Mouse (Mus musculus) ES-E14 (cell line): ENCODE measurements at regions not wholly inside any gene's neighbourhood (a gene's known extent, or its start where the extent isn't known, plus 50 kb on each side); places are given as distances from the start of the nearest gene placed in this dataset.

Experiments used
- HCFC1 ChIP-seq: IDR thresholded peaks from 2 replicates; pipeline ENCODE4 v1.6.1; 2012; ENCODE audit warnings: low read length, inconsistent platforms, borderline replicate concordance; ENCODE audit not compliant: insufficient read depth
- MAFK ChIP-seq: IDR thresholded peaks from 2 replicates; pipeline ENCODE4 v1.6.1; 2014; ENCODE audit warnings: mild to moderate bottlenecking, low read depth, low read length, inconsistent platforms; ENCODE audit not compliant: insufficient read depth
- ZC3H11A ChIP-seq: IDR thresholded peaks from 2 replicates; pipeline ENCODE4 v1.6.1; 2012; ENCODE audit warnings: low read depth, mild to moderate bottlenecking, inconsistent platforms, low read length, borderline replicate concordance
- ZNF384 ChIP-seq: IDR thresholded peaks from 2 replicates; pipeline ENCODE4 v1.6.1; 2012; ENCODE audit warnings: low read depth, low read length, inconsistent platforms

DNA sequence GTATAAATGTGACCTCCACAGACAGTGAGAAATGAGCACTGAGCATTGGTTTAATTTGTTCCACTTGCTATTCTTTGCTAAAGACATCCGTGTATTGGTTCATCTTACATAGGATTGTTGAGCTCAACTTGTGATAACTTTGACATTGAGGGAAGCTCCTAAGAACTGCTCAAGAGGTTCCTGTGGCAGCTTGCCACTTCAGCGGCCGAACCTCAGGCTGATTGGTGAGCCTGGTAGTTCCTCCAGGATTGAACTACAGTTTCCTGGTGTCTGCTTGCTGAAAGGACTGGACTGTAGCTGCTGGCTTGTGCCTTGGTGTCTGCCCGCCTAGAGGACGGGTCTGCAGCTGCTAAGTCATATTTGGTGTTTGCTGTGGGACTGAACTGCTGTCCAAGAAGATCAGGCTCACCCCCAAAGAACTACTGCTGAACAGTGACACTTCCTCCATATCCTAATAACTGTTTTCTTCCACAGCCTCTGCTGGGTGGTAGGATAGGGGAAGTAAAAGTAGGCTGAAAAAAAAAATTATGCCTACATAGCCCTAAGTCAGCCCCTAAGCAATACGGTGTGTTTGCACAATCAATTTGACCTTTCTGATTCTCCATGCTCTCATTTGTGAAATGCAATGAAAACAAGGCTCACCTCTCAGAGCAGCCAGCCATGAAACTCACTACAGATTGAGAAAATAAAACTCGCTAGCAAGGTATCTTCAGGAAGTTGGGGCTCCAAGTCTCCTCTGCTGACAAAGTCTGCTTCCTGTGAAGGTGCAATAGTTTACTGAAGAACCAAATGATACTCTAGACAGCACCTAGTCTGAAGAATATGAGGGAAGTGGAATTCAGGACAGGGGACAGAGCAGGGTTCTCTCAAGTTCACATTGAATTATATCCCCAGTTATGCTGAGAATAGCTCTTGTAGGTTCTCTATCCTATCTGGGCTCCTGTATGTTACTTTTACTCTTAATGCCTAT, 844.8 kb upstream of the Lrrc6 start:
- TF ChIP-seq ZC3H11A (no peak), HCFC1 (no peak), MAFK (no peak), ZNF384 (no peak)
